Mouse (Mus musculus): ENCODE measurements around the gene Rpl36.
"Not testable (repeated sequence)": the region's sequence is repeated elsewhere in the genome, so short reads cannot be mapped to it uniquely, and the experiment has no call there.

Gene Rpl36

GRCm38 (mm10) chr17:56608699-56609098 lies 4.5 kb upstream of the Rpl36 start:
- DNase-seq (ENCODE audit: low spot score): no peak

- peak; percentile 98 for DNase-seq (ENCODE audit: low spot score)
These were observed 3.6 kb upstream of the Rpl36 start, which contains the start of gene 2410015M20Rik for GRCm38 (mm10) chr17:56609452-56610171. TSS of gene 2410015M20Rik (minus strand) at chr17:56609771.

GRCm38 (mm10) chr17:56611323-56611722 lies 1.9 kb upstream of the Rpl36 start:
- DNase-seq (ENCODE audit: low spot score): no peak

- no peak for DNase-seq (ENCODE audit: low spot score)
These were observed 1.2 kb upstream of the Rpl36 start for GRCm38 (mm10) chr17:56611861-56612564.

GRCm38 (mm10) chr17:56612565-56612939 lies 664 bp upstream of the Rpl36 start:
- not testable (repeated sequence) for DNase-seq (ENCODE audit: low spot score)

- DNase-seq (ENCODE audit: low spot score): not testable (repeated sequence)
These were observed 677 bp downstream of the Rpl36 start for GRCm38 (mm10) chr17:56613893-56614292.

GRCm38 (mm10) chr17:56614391-56615135 lies 1.3 kb downstream of the Rpl36 start:
- DNase-seq (ENCODE audit: low spot score): no peak

GRCm38 (mm10) chr17:56615136-56615784 lies 2.0 kb downstream of the Rpl36 start:
- DNase-seq (ENCODE audit: low spot score): no peak

- no peak for DNase-seq (ENCODE audit: low spot score)
These were observed 2.6 kb downstream of the Rpl36 start for GRCm38 (mm10) chr17:56615792-56616191.

GRCm38 (mm10) chr17:56616725-56617124 lies 3.5 kb downstream of the Rpl36 start:
- DNase-seq (ENCODE audit: low spot score): no peak

- no peak for DNase-seq (ENCODE audit: low spot score)
These were observed 4.4 kb downstream of the Rpl36 start for GRCm38 (mm10) chr17:56617628-56618027.

GRCm38 (mm10) chr17:56625495-56625894 lies 12.3 kb downstream of the Rpl36 start:
- DNase-seq (ENCODE audit: low spot score): no peak

- DNase-seq (ENCODE audit: low spot score): no peak
These were observed 13.0 kb downstream of the Rpl36 start for GRCm38 (mm10) chr17:56626260-56626659.

- peak; percentile 97 for DNase-seq (ENCODE audit: low spot score)
These were observed 13.7 kb downstream of the Rpl36 start, which contains the start of gene Lonp1 for GRCm38 (mm10) chr17:56626754-56627470. TSS of gene Lonp1 (minus strand) at chr17:56626887.

GRCm38 (mm10) chr17:56627530-56628277 lies 14.5 kb downstream of the Rpl36 start, which contains the start of gene Catsperd:
TSS of gene Catsperd (plus strand) at chr17:56628143.
- no peak for DNase-seq (ENCODE audit: low spot score)

GRCm38 (mm10) chr17:56629800-56630781 lies 16.9 kb downstream of the Rpl36 start:
- not testable (repeated sequence) for DNase-seq (ENCODE audit: low spot score)

- DNase-seq (ENCODE audit: low spot score): no peak
These were observed 18.6 kb downstream of the Rpl36 start for GRCm38 (mm10) chr17:56631807-56632206.

GRCm38 (mm10) chr17:56634023-56634422 lies 20.8 kb downstream of the Rpl36 start:
- DNase-seq (ENCODE audit: low spot score): no peak

- DNase-seq (ENCODE audit: low spot score): no peak
These were observed 30.0 kb downstream of the Rpl36 start for GRCm38 (mm10) chr17:56643237-56643636.

Data from layer of hippocampus, adult 11-12 months (tissue).